Mouse (Mus musculus): Measurements from ENCODE around the gene Gtf3c5.

Gene Gtf3c5

DNA sequence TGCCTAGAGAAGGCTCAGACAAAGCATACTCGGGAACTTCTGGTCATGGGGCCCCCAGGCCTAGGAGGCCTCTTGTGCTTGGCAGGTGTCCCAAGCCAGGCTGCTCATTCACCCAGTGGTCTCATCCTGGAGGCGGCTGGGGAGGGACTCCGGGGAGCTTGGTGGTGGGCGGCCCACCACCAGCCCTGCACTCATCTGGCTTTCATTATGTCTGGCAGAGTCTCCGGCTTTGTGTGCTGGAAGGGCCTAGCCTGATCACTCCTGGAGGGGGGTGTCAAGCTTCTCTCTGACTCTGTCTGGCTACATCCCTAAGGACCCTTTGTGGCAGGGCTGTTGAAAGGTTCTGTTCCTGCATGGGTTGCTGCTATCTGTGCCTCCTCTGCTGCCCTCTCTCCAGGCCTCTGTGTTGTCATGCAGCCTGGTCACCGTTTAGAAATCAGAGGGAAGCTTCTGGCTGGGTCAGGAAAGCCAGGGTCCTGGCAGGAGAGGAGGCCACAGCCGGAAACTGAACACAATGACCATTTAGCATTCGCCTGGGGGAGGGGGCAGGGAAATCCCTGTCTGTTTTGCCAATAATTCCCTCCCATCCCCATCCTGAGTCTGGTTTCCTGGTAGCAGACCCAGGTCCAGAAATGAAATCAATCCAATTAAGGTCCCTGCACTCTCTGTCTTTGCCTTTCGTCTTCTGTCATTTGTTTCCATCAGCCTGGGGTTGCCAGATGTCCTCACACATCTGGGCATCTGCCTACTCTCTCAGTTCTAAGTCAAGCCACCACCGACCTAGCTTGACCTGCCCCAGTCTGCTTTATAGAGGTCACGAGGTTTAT lies 48.9 kb downstream of the Gtf3c5 start:
- DNase-seq (ENCODE audit: low spot score in 2 of 2): no peak

DNA sequence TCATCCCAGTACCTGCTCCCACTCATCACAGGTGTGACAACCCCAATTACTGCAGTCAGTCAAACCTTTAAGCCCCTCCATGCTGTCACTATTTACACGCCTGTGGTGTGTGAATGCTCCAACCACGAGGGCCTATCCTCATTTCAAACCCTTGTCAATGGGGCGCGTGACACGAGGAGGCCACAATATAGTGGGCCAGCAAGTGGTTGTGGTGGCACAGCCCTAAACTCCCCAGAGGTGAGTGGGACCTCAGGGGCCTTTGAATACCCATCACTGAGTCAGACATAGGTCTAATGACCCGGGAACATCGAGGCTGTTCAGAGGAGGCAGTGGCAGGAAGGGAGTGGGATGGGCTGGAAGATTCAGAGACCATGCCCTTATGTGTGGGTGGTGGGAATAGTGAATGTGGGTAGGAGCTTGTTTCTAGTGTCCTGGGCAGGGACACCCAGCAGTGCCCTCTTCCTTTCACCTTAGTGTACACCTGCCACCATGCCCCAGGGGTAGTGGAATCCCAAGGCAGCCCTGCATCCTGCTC lies 49.6 kb downstream of the Gtf3c5 start:
- no peak for DNase-seq (ENCODE audit: low spot score in 2 of 2)

DNA sequence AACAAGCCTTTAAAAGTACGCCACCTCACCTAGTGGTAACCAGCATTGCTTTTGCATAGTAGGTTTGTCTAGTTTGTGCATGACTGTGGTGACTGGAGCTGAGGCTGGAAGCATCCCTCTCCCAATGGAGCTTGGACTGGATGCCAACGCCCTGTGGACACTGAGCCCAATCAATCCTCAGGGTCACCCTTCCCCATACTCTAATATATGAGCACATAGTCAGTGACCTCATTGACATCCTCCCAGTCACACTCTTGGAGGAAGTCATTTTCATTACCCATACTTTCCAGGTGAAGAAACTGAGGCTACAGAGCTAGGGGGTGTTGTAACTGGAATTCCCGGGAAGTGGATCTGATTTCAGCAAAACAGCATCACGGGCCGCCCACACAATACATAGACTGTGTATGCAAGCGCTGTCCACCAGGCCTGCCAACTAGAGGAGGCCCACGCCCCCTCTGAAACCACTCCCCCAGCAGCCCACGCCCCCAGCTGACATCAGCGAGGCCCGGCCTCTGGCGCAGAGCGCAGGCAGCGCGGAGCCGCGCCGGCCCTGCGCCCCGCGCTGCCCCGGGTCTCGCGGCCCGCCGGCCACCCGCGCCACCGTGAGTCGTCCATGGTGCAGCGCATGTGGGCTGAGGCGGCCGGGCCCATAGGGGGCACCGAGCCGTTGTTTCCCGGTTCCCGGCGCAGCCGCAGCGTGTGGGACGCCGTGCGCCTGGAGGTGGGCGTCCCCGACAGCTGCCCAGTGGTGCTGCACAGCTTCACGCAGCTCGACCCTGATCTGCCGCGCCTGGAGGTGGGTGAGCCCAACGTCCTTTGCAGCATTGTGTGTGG lies 50.4 kb downstream of the Gtf3c5 start:
- peak; percentile 58 to 79 for DNase-seq (ENCODE audit: low spot score in 2 of 2)

DNA sequence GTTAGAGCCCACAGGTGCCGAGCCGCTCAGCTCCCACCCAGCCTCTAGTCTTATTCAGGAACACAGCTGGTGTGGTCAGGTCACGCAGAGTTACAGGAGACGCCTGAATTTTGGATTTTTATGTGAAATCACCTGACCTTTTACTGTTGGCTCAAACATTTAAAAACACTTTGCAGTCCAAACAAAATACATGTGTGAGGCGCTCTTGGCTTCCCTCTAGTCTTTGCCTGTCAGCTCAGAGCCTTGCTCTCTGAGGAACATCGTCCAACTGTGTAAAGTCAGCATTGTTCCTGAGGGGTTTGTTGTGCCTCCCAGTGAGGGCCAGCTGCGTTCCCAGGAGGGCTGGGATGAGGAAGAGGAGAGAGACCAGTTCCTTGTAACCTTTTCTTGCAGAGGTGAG lies 53.2 kb downstream of the Gtf3c5 start:
- DNase-seq (ENCODE audit: low spot score in 2 of 2): no peak

DNA sequence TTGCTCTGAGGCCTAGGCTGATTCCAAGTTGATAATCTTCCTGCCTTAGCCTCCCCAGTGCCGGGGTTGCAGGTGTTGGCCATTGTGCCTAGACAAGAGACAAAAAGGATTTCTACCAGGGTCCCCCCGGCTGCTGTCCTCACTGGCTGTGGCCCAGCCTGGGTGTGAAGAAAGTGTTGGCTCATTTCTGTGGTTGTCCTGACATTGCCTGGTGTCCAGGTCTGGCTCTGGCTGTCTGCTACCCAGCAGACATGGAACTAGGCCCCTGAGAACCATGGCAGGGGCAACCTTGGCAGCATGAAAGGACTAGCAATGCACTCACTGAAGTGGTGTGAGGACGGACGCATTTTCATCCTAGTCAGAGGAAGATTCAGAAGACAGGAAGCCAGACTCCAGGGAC lies 53.7 kb downstream of the Gtf3c5 start:
- no peak for DNase-seq (ENCODE audit: low spot score in 2 of 2)

DNA sequence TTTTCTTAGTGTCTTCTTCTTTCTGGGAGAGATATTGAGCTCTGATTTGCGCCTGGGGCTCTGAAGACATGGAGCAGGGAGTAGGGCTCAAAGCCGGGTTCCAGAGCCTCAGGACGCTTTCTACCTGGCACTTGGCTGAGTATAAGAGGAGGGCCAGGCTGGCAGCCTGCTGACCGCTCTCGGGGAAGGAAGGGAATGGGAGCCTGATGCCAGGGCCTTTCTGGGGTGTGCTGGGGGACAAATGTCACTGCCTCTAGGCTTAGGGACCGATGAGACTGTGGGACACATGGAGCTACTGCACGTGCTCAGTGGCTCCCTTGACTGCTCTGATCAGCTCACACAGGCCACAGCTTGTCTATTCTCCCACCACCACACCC lies 55.2 kb downstream of the Gtf3c5 start:
- no peak for DNase-seq (ENCODE audit: low spot score in 2 of 2)

DNA sequence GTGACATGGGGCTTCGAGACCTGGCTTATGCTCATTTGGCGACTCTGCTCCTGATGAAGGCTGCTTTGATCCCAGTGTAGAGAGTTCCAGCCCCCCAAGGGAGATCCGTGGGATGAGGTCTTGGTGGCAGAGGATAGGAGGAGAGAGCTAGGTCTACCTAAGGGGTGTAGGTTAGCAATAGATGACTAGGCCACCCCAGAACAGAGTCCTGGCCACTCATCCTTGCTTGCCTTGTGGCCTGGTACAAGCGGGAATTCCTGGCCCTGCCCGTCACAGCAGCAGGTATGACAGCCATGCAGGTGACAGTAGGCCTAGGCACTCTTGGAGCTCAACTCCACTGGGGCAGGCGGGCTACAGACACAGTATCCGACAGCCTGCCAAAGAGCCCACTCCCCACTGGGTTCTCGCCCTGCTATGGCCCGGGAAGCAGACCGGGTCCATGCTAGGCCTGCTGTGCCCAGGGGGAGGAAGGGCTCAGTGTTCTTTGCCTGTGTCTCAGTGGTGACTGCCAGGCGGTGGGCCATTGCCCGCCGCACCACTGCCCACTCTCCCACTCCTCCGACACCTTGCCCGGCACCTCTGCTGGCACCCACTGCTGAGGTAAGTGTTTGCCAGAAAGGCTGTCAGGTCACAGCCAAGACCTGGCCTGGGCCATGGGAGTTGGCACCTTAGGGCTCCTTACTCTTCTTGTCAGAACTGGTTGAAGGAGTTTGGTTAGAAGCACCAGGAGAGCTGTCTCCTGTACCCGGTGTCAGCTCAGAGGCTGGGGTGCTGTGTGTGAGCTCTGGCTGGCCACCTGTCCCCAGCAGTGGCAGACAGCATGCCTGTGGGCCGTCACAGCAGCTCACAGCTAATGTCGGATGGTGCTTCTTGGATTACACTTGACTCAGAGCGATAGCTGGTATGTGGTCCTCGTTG lies 55.9 kb downstream of the Gtf3c5 start:
- DNase-seq (ENCODE audit: low spot score in 2 of 2): no peak

DNA sequence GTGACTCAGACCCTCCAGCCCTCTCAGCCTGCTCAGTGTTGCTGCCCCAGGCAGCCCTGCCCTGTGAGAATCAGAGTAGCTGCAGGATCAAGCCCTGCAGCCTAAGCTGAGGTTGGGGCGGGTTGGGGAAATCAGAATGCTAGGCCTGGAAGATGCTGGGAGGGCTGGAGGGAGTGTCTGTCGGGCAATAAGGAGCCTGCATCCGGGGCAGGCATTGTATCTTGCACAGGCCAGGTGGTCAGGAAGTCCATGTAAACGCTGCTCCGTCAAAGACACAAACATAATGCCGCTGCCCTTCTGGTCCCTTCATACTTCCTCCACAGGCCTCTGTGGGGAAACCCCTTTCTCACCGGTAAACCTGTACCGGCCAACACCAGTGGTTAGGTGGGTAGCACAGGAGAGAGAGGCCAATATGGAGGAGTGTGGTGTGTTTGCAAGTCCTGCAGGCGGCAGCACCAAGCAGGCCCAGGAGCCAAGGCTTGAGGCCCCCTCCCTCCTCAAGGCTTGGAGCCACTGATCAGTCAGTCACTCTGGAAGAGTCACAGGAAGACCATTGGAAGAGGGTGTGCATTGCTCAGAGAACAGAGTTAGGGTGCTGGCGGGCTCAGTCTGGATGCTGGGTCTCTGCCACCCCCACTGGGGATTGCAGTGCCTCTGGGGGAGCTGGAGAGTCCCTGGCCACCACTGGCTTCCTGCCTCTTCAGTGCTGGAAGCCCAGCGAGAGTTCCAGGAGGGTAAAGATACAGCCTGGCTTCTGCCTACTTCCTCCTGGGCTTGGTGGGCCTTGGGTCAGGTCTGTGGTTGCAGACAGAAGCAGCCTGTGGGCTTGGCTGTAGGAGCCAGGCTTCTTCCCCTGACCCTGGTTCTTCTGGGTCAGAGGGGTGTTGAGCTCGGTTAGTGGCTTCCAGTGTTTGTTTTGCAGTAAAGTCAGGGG lies 57.3 kb downstream of the Gtf3c5 start:
- no peak for DNase-seq (ENCODE audit: low spot score in 2 of 2)

DNA sequence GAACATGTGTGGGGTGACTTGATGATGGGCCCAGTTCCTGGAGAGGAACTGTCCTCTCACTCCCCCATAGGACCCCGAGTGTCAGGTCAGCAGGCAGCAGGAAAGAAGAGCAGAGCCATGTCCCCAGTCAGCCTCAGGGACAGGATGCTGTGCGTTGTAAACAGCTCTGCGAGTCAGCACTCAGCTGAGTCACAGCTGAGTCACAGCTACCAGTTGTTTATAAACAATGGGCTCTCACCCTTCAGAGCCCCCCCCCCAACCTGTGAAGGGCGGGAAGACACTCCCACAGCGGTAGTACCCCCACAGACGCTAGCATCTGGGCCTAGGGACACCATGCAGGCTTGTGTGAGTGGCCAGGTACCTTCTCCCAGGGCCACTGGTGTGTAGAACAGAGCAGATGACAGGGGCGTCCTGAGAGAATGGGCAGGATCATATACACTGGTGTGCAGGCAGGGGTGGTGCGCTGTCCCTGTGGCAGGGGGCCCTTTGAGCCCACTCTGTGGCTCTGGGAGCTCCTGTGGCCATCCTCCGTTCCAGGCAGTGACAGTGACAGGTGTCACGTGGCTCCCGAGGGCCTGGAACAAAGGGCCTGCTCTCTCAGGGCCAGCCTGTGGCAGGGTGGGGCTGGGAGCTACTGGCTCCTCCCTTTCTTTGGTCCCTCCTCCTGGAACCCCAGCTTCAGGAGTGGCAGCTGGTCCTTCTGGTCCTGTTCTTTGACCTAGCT lies 58.2 kb downstream of the Gtf3c5 start:
- no peak for DNase-seq (ENCODE audit: low spot score in 2 of 2)

DNA sequence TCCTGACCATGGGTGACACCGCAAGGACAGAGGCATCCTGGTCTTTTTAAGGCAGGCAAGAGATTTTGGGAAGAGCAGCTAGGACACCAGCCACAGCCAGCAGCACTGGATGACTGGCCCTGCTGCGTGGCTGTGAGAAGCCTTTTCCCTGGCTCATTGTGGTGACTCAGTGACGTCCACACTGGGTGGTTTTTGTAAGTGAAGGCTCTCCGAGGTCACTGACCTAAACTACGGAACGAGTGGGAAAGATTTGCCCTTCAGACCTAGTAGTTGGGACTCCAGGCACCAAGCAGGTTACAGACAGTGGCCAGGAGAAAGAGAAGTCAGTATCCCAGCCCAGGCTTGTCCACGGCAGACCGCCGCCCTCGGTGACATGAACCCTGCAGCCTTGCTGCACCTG lies 59.1 kb downstream of the Gtf3c5 start:
- no peak for DNase-seq (ENCODE audit: low spot score in 2 of 2)

DNA sequence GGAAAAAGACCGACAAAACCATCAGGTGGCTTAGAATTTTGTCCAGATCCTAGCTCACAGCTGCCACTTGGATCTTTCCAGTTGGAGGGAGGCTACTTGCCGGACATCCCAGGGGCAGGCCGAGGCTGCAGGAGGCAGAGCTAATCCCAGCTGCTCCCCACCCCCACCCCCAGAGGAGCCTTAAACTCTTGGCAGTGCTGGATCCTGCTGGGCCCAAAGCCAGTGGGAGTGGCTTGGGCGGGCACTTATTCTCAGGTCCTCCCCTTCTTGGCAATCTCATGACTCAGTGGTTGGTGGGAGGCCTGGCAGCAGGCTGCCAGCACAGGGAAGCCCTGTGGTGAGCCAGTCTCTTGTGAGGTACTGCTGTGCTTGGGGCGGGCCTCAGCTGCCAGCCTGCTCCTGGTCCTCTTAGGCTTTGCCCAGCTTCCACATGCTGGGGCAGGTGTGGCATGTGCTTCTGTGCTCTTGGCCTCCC lies 59.9 kb downstream of the Gtf3c5 start:
- DNase-seq (ENCODE audit: low spot score in 2 of 2): peak; percentile 64 to 82

DNA sequence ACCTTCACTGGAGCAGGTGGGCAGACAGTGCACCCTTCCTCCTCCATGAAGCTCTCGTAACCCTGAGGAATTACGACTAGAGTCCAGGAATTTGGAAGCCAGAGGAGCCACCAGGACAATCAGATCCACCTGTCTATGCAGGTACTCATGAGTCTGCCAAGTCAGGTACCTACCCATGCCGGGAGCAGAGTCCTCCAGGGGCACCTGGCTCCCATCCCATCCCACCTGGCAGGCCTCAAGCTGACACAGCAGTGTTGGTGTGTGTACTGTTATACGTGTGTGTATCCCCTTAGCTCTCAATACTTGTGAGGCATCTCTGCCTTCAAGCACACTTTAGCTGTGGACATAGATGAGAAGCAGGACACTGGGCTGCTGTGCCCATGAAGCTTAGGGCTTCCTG lies 61.4 kb downstream of the Gtf3c5 start:
- DNase-seq (ENCODE audit: low spot score in 2 of 2): no peak

DNA sequence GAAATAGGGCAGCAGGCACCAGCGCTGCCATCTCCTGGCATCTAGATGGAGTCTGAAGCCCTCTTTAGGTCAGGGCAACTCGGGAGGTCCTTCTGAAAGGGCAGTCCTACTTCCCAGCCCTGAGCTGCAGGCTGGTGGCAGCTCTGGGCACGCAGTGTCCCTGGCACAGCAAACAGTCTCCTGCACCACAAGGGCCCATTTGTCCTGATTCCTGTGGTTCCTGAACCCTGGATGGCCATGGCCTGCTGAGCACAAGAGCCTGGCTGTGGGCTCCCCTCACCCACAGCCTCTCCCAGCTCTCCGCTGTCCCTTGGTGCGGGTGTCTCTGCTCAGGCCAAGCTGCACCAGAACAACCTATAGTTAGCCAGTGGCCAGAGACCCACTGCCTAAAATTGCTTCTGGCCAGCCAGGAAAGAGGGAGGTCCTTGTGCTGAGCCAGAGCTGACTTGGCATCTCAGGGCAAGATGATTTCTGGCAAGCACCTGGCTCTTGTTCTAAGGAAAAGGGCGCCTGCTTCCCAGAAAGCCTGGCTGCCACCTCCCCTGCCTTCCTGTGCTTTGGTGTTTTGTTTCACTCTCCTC lies 61.9 kb downstream of the Gtf3c5 start:
- DNase-seq (ENCODE audit: low spot score in 2 of 2): no peak

DNA sequence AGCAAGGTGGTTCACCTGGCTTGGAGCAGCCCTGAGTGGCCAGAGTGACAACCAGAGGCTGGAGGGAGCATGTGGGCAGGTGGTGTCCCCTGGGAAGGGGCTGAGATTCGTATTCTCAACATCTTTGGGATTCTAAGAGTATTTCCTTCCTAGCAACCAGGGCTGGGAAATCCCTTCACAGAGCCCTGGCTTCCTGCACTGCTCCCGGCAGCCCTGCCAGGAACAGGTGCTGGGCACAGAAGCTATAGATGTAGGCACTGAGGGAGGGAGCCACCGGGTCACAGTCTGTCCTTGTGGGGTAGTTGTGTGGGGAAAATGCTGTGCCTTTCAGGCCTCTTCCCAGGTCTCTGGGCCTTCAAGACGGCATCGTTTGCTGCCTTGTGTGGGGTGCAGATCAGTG lies 63.0 kb downstream of the Gtf3c5 start:
- no peak for DNase-seq (ENCODE audit: low spot score in 2 of 2)

DNA sequence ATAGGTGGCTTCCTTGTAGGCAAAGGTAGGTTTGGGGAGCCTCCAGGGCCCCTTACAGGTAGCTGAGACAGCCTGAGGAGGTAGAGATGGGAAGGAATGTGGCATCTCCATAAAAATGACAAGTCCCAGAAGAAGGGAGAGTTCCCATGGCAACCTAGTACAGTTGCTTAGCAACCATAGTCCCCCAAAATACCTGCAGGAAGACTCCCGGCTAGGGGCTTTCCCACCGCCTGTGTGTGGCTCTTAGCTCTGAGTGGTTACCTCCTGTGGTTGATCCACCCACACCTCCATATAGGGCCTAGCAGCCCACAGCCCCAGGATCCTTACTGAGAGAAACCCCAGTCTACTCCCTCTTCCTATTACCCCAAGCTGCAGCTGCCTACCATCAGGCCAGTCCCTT lies 65.3 kb downstream of the Gtf3c5 start:
- DNase-seq (ENCODE audit: low spot score in 2 of 2): no peak

DNA sequence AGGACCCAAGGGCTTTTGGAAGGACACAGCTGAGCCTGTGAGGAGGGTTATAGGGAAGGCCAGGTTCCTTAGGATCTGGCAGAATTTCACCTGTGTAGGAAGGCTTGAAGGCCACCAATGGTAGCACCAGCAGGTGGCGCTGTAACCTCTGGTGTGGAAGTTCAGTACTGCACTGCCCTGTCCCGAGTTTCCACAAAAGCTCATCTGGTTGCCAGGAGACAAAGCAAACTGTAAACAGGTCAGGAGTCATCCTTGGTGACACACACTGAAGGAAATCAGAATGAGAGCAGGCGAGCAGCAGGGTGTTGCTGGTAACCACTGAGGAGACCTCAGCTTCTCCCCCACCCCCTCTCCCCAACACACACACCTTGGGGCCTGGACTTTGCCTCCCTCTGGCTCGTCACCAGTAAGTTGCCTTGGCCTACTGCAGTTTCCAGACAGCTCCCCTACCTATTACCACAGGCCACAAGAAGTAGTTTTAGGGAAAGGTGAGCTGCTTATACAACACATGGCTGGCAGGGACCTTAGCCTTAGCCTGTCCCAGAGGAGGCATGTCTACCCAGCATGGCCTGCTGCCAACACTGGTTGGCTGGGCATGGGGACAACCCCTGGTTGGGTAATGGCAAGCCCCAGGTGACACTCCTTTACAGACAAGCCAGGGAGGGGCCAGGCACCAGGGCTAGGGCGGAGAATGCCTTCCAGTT lies 66.2 kb downstream of the Gtf3c5 start:
- peak in 1 of 2 experiments; percentile 61 for DNase-seq (ENCODE audit: low spot score in 2 of 2)

All from frontal cortex, postnatal 25 days (tissue).